Mouse (Mus musculus): Measurements from ENCODE around the gene Aph1c. TPM values are rescaled to one million over a fixed set of nuclear protein-coding genes. Genes with fewer than 3 reads are reported as not detected.
"Not testable (repeated sequence)": the region's sequence is repeated elsewhere in the genome, so short reads cannot be mapped to it uniquely, and the experiment has no call there.

Gene Aph1c
- total RNA-seq (2021): under 1 TPM; 0.31 to 0.51 TPM
- long read RNA-seq, experiment 1, full-length matches to known transcripts: 1 of 1 reads
- long read RNA-seq, experiment 1, partial matches to known transcripts: 0 of 1 reads
- long read RNA-seq, experiment 1, other reads (novel, unspliced or antisense): 0 of 1 reads
- long read RNA-seq, experiment 2: 0 reads

DNA sequence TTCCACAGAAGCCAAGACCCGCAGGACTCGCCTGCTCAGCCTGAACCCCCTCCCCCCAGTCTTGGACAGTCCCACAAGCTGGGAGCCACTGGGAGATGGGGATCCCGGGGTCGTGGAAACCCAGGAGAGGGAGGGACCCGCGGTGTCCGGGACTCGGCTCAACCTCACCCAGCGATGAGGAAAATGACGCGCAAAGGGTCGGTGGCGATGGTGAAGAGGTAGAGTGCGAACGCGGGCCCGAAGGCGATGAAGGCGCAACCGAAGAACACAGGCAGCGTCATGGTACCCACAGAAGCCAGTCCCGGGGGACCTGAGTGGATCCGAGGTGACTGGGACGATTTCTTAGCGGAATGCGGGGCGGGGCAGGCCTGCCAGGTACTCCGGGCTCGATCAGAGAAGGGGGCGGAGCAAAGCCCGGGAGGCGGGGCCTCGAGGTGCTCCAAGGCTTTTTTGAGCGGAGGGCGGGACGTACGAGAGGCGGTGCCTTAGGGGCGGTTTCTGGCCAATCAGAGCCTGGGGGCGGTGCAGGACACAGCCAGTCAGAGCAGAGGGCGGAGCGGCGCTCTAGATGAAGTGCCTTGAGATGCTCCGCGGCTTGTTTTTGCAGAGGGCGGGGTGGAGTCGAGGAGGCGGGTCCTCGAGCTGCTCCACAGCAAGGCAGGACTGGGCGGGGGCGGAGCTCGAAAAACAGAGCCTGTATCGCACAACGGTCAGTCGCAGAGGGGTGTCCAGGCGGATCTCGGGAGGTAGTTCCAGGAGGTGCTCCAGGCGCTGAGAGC, at the start of gene Aph1c:
Gene Aph1c, minus strand, starts transcription at position 409 of the 779 bp plus-strand sequence.
- intact Hi-C loops (cut with DNase I): loop anchor here (5.0 kb wide), 4 partner anchors 83 to 322 kb away; partner anchors contain the start of genes Fbxl22, Lactb and Rab8b
- Histone ChIP-seq H3K27ac (peak within 1 kb of the TSS; percentile 87), H3K4me3 (peak within 1 kb of the TSS; percentile 91)
- DNase-seq: peak; percentile 99
- no peak for TF ChIP-seq CTCF (IDR thresholded peaks at IDR 0.05)

DNA sequence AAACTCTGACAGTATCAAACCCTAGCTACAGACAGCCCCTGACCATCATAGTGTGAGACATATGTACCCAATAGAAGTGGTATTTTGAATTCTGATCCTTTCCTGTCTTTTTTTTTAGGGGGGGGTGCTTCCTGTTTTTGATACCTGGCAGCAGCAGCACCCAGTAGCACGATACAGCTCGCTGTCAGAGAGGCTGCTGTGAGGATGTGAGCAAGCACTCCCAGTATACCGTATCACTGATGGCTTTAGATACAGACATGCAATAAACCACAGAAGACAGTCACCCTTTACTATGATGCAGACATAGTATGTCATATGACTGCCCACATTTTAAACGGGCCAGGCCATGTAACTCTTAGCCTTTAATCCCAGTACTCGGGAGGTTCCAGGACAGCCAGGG, 49.0 kb upstream of the Aph1c start:
- Histone ChIP-seq H3K4me3 (no peak overlapping the region), H3K27ac (no peak overlapping the region)
- intact Hi-C loops (cut with DNase I): no loop called here
- no peak for TF ChIP-seq CTCF (IDR thresholded peaks at IDR 0.05)
- DNase-seq: no peak

DNA sequence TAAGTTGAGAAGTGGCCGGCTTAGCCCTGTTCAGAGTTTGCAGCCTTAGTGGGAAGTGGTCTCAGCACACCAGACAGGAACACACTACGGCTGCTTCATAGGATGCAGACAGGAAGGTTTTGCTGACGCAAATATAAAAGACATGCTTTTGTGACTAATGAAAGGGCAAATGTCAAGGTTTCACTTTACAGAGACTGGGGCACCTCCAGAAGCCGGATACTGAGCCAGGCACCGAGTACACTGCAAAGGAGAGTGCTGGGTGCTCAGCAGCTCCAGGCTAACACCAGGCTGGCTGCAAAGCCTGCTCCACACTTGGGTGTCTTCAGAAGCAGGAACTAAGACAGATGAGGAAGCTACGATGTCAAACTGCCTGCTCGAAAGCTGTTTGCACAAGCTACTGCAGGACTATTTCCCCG, 47.9 kb upstream of the Aph1c start:
- no peak for TF ChIP-seq CTCF (IDR thresholded peaks at IDR 0.05)
- Histone ChIP-seq H3K27ac (peak overlapping the region; percentile 51; the same call in 1 of the 2 replicates), H3K4me3 (no peak overlapping the region)
- intact Hi-C loops (cut with DNase I): no loop called here
- peak; percentile 45 for DNase-seq

DNA sequence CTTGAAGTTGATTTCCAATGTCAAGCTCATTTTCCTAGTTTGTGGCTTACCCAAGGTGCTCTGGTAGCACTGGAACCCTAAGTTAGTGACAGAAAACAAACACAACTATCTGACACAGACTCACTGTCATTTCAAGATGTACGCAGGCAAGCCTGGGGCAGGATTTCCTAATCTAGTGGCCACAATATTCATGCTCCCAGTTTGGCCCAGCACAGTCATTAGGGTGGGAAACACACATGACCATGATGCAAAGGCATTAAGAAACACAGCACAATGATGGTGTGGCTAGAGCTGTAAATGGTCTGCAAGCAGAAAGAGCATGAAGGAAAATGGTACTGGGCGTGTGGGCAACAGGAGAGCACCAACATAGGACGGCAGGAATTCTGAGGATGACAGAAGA, 47.3 kb upstream of the Aph1c start:
- H3K4me3 ChIP-seq: no peak overlapping the region
- H3K27ac ChIP-seq: peak overlapping the region; percentile 51; the same call in 1 of the 2 replicates
- DNase-seq: no peak
- no peak for TF ChIP-seq CTCF (IDR thresholded peaks at IDR 0.05)
- intact Hi-C loops (cut with DNase I): no loop called here

DNA sequence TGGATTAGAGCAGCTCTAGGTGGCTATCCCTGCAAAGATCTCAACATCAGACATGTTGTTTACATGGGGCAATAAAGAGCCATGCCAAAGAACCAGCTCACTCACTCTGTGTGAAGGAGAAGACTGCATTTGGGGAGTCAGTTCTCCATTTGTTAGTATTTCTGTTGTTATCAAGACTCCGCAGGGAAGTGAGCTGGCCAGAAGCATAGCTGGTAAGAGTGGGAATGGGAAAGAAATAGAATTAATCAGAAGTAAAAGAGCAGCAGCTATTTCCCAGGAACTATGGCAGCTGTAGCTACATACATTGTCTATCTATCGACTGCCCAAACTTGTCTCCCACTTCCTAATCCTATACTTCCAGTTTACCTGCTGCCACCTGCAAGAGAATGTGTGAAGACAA, 46.2 kb upstream of the Aph1c start:
- DNase-seq: no peak
- no peak overlapping the region for H3K4me3 ChIP-seq
- H3K27ac ChIP-seq: no peak overlapping the region
- intact Hi-C loops (cut with DNase I): no loop called here
- TF ChIP-seq CTCF (IDR thresholded peaks at IDR 0.05): no peak

DNA sequence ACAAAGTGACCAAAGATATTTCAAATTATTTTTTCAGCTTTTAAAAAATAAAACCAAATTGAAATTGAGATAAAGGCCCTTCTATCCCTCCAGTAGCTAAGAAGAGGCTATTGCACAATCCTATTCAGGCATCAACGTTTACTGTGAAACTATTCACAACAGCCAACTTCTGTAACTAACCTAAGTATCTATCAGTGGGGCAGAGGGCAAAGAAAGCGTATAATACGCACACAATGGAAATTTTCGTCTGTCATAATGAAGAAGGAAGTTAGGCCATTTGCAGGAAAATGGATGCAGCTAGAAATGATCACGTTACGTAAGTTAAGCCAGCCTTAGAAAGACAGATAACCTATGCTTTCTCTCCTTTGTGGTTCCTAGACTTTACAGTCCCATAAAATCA, 45.0 kb upstream of the Aph1c start:
- no peak for DNase-seq
- no peak overlapping the region for H3K27ac ChIP-seq
- no peak overlapping the region for H3K4me3 ChIP-seq
- no peak for TF ChIP-seq CTCF (IDR thresholded peaks at IDR 0.05)
- intact Hi-C loops (cut with DNase I): no loop called here

DNA sequence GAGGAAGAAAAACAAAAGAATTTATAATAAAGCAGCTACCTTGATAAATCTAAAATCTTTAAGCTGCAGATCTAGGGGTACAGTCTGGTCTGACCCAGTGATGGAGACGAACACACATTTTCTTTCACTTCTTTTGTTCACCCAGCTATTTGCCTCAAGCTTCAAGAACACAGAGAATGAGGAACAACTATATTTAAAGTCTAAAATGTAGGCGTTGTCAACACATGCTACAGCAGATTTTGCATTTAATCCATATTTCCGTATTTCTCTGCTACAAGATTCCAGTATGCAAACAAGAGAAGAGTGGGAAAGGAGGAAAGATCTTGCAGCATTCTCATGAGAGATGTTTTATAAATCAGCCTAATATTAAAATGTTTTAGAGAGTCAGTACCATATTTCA, 44.4 kb upstream of the Aph1c start:
- intact Hi-C loops (cut with DNase I): no loop called here

DNA sequence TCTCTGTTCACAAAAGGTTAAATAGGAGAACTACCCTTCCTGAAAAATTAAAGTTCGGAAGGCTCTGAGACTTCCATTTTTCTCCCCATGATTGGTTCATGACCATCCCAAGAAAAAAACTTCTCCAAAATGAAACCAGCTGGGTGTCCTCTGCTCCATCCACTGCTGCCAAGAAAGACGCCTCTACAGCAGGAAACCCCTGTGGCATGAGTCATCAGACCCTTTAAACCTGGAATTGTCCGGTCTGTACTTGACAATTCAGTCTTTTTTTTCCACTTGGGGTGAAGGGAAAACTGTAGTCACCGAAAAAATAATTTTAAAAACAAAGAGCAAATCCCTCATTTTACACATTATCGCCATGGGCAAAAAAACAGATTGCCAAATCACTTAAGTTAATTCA, 42.1 kb upstream of the Aph1c start:
- Histone ChIP-seq H3K27ac (peak overlapping the region; percentile 63), H3K4me3 (peak overlapping the region; percentile 39)
- intact Hi-C loops (cut with DNase I): no loop called here
- TF ChIP-seq CTCF (IDR thresholded peaks at IDR 0.05): no peak
- peak; percentile 49 for DNase-seq

More for the DNA sequence above, 44.4 kb upstream of the Aph1c start:
- no peak for DNase-seq
- Histone ChIP-seq H3K27ac (no peak overlapping the region), H3K4me3 (no peak overlapping the region)
- no peak for TF ChIP-seq CTCF (IDR thresholded peaks at IDR 0.05)

DNA sequence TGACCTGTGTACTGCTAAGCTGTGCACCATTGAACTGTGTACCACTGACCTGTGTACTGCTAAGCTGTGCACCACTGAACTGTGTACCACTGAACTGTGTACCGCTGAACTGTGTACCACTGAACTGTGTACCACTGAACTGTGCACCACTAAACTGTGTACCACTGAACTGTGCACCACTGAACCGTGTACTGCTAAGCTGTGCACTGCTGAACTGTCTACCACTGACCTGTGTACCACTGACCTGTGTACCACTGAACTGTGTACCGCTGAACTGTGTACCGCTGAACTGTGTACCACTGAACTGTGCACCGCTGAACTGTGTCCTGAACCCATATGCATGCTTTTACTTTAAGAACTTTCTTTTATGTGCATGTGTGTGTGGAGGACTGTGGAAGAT, 39.8 kb upstream of the Aph1c start:
- Histone ChIP-seq H3K27ac (no peak overlapping the region), H3K4me3 (no peak overlapping the region)
- DNase-seq: no peak
- intact Hi-C loops (cut with DNase I): loop anchor here (5.0 kb wide), 1 partner anchor 43 kb away; the partner anchor contains the start of gene Rab8b
- TF ChIP-seq CTCF (IDR thresholded peaks at IDR 0.05): no peak

DNA sequence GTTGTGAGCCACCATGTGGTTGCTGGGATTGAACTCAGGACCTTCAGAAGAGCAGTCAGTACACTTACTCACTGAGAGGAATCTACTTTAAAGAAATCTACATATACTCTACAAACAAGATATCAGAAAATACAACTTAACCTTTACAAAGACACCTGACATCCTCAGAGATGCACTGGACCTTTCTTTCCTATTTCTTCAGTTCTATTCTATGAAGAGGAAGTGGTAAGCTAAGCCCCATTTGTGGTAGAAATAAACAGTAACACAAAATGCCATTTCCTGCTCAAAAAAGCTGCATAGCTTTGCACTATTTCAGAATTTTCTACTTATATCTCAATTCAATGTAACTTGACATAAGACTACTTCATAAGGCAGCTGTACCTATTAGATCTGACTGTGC, 39.0 kb upstream of the Aph1c start:
- intact Hi-C loops (cut with DNase I): loop anchor here (5.0 kb wide), 1 partner anchor 44 kb away; the partner anchor contains the start of gene Rab8b
- no peak for TF ChIP-seq CTCF (IDR thresholded peaks at IDR 0.05)
- Histone ChIP-seq H3K4me3 (no peak overlapping the region), H3K27ac (no peak overlapping the region; the same call in 1 of the 2 replicates)
- DNase-seq: no peak

DNA sequence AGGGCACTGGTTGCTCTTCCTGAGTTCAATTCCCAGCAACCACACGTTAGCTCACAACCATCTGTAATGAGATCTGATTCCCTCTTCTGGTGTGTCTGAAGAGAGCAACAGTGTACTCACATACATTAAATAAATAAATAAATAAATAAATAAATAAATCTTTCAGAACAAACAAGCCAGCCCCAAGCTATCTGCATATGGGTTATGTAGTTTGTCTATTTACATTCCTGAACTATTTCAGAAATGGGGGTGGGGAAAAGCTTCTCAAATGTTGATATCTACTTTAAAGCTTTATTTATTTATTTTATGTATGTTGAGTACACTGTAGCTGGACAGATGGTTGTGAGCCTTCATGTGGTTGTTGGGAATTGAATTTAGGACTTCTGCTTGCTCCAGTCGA, 38.5 kb upstream of the Aph1c start:
- not testable (repeated sequence) for H3K4me3 ChIP-seq, DNase-seq
- intact Hi-C loops (cut with DNase I): loop anchor here (5.0 kb wide), 1 partner anchor 44 kb away; the partner anchor contains the start of gene Rab8b
- H3K27ac ChIP-seq: peak overlapping the region; percentile 71

DNA sequence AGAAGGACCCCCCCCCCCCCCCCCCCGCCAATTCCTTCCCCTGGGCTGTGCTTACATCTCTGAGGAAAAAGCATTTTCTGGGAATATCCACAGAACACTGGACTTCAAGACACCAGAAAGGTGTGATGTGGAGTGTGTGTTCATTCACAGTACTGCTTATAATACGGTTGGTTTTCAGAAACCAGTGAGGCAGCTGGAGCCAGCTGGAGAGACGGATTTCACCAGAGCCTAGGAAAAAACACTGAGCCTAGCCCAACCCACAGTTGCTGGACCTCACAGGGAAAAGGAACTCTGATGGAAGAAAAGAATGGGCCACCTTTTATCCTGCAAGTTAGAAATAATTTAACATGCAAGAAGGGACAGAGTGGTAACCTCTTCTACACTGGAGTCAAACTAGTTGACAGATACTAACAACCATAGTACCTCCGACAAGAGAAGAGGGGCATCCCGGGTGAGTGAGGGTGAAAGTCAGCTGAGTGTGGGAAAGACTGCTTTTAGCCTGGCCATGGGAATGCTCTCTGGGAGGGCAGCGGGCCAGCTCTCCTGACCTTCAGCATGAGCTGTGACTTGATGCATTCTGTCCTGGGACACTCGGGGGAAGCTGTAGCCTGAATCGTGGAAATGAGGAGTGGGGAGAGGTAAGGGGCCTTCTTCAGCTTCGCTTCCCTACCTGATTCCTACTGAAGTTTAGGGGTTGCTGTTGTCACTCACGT, 37.6 kb upstream of the Aph1c start:
- Histone ChIP-seq H3K4me3 (peak overlapping the region; percentile 5; the same call in 1 of the 2 replicates), H3K27ac (peak overlapping the region; percentile 71)
- DNase-seq: peak; percentile 81
- intact Hi-C loops (cut with DNase I): loop anchor here (5.0 kb wide), 1 partner anchor 45 kb away; the partner anchor contains the start of gene Rab8b
- no peak for TF ChIP-seq CTCF (IDR thresholded peaks at IDR 0.05)

DNA sequence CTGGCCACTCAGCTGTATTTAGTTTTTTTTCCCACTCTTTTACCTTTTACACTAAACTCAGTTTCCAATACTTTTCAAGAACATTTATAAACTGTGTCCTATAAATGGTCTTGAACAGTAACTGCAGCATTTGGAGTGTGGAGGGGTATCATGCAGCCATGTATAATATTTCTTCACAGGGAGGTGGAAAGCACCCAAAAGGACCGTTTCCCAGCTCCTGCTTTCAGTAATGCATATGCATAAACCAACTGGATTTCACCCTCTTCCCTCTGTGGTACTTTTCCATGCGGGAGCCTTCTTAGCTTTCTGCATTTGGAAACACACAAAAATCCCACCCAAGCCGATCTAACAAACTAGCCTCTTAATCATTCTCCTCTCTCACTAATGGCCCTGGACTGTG, 30.2 kb upstream of the Aph1c start:
- DNase-seq: no peak
- peak overlapping the region; percentile 30 for H3K4me3 ChIP-seq
- H3K27ac ChIP-seq: peak overlapping the region; percentile 74
- intact Hi-C loops (cut with DNase I): no loop called here
- no peak for TF ChIP-seq CTCF (IDR thresholded peaks at IDR 0.05)

Data from gastrocnemius, adult 2 months (tissue).